Mouse (Mus musculus) heart, adult 2 months (tissue): Measurements from ENCODE around the gene Tubb5. TPM values are rescaled to one million over a fixed set of nuclear protein-coding genes. Genes with fewer than 3 reads are reported as not detected.

Source experiments
- DNase-seq, 2 experiments: peaks; one replicate each; pipeline ENCODE4 v3.0.0; 2021
- H3K27ac ChIP-seq: fragments of 200-600 bp; 2 replicates; pipeline ENCODE4 v1.8.1; 2022
- H3K27me3 ChIP-seq: fragments of 200-500 bp; 2 replicates; pipeline ENCODE4 v1.6.1; 2012; ENCODE audit warnings: mild to moderate bottlenecking, low read length, inconsistent platforms, mixed read lengths; ENCODE audit not compliant: control insufficient read depth, insufficient read depth
- H3K36me3 ChIP-seq: fragments of 200-500 bp; 2 replicates; pipeline ENCODE4 v1.6.1; 2012; ENCODE audit warnings: low read length, inconsistent platforms; ENCODE audit not compliant: control insufficient read depth, insufficient read depth
- H3K4me1 ChIP-seq: fragments of 200-500 bp; 2 replicates; pipeline ENCODE4 v1.6.1; 2011; ENCODE audit warnings: low read length; ENCODE audit not compliant: control insufficient read depth, insufficient read depth
- H3K4me3 ChIP-seq: fragments of 200-600 bp; 2 replicates; pipeline ENCODE4 v1.8.1; 2022
- H3K79me2 ChIP-seq: fragments of 200-500 bp; replicated peaks from 2 replicates; pipeline ENCODE4 v1.6.1; 2012; ENCODE audit warnings: mild to moderate bottlenecking, inconsistent platforms, low read length, moderate library complexity, mixed read lengths; ENCODE audit not compliant: control insufficient read depth, insufficient read depth
- H3K9ac ChIP-seq: fragments of 200-500 bp; 2 replicates; pipeline ENCODE4 v1.6.1; 2012; ENCODE audit warnings: low read depth, mild to moderate bottlenecking, control low read depth, inconsistent platforms, low read length, mixed read lengths
- CTCF ChIP-seq: fragments of 200-600 bp; IDR thresholded peaks from 2 replicates; pipeline ENCODE4 v1.8.1; 2022; ENCODE audit warnings: antibody characterized with exemption, mild to moderate bottlenecking, moderate library complexity
- EP300 ChIP-seq: fragments of 200-500 bp; IDR thresholded peaks from 2 replicates; pipeline ENCODE4 v1.6.1; 2011; ENCODE audit warnings: low read depth, low read length, control low read depth; ENCODE audit not compliant: insufficient read depth
- POLR2A ChIP-seq: fragments of 200-500 bp; IDR thresholded peaks from 2 replicates; pipeline ENCODE4 v1.6.1; 2011; ENCODE audit warnings: mild to moderate bottlenecking, low read depth, low read length, control low read depth; ENCODE audit not compliant: insufficient read depth
- WGBS: fragments of 180-500 bp; shearing (Covaris S2); methylation state at CpG from one replicate; pipeline ENCODE4 v1.1.7; 2018; 5-methylcytosine and 5-hydroxymethylcytosine counted together
- intact Hi-C: fragments of 180-260 bp; cut with DNase I; formaldehyde crosslinking; loops from one replicate; pipeline ENCODE4 v1.15.1; 2025
- long read RNA-seq: library from polyadenylated mRNA; stranded (forward); transcript quantifications from one replicate; pipeline ENCODE4 v2.0.0, GENCODE M21; 2021
- polyA plus RNA-seq: library from polyadenylated mRNA; depleted of rRNA; stranded (reverse); fragments of >200 nt; gene quantifications from 2 replicates; pipeline ENCODE4 v1.2.3, GENCODE M21; 2012; rRNA removed
- total RNA-seq, 2 experiments: library from RNA; stranded (reverse); gene quantifications; 2 replicates each; pipeline ENCODE4 v1.2.3; 2021

Tubb5 gene
- total RNA-seq, result 10 to 100 TPM; 83.0 to 90.1 TPM
- polyA plus RNA-seq, result 108 and 134 TPM in 2 replicates
- long read RNA-seq, transcript Tubb5-201 (4 exons, 2,649 nt), result major isoform, 76 of 78 reads
- long read RNA-seq, partial matches to known transcripts, result 0 of 78 reads
- long read RNA-seq, other reads (novel, unspliced or antisense), result 1 of 78 reads

- Histone ChIP-seq H3K9ac (peak within 1 kb of the TSS; percentile 89), H3K4me3 (peak within 1 kb of the TSS; percentile 72), H3K4me1 (peaks cover 12% of the 10 kb centered on the region), H3K27me3 (no peaks in the 10 kb centered on the region), H3K79me2 (no peaks in the 10 kb centered on the region), H3K36me3 (peaks cover 5% of the 10 kb centered on the region; the same call in 1 of the 2 replicates), H3K27ac (peak within 1 kb of the TSS; percentile 91)
- peak; percentile 96 to 98 for DNase-seq
- intact Hi-C loops, result loop anchor here (2.0 to 10.0 kb wide), 2 partner anchors 79 to 137 kb away; partner anchors contain the start of genes Gnl1, Mrps18b and Ppp1r10
- TF ChIP-seq EP300 (0 out of 2 replicates have a peak, but pooled peaks have one; percentile 67), POLR2A (peak; percentile 97), CTCF (no peak)
- 1% methylated on average over 29 of the region's 29 CpGs for WGBS
These were observed at the start of gene Tubb5 for GRCm38 (mm10) chr17:35838122-35838544. Gene Tubb5, minus strand, starts transcription at chr17:35838306.

GRCm38 (mm10) chr17:35887725-35888124 lies 49.6 kb upstream of the Tubb5 start:
- Histone ChIP-seq H3K9ac (no peak overlapping the region), H3K27ac (no peak overlapping the region), H3K4me3 (no peak overlapping the region), H3K36me3 (no peaks in the 10 kb centered on the region), H3K27me3 (no peaks in the 10 kb centered on the region), H3K79me2 (no peaks in the 10 kb centered on the region), H3K4me1 (no peaks in the 10 kb centered on the region)
- DNase-seq, result no peak
- intact Hi-C loops, result no loop called here
- TF ChIP-seq POLR2A (no peak), EP300 (no peak), CTCF (no peak)
- WGBS, result 86% methylated on average over 14 of the region's 17 CpGs

GRCm38 (mm10) chr17:35883777-35884176 lies 45.7 kb upstream of the Tubb5 start:
- H3K4me1 ChIP-seq, result peaks cover 3% of the 10 kb centered on the region
- H3K36me3 ChIP-seq, result no peaks in the 10 kb centered on the region
- intact Hi-C loops, result no loop called here
- WGBS, result 96% methylated on average over 14 of the region's 14 CpGs
- TF ChIP-seq CTCF, result no peak
- TF ChIP-seq EP300, result no peak
- no peak for TF ChIP-seq POLR2A
- no peak overlapping the region for H3K4me3 ChIP-seq
- no peaks in the 10 kb centered on the region for H3K27me3 ChIP-seq
- H3K9ac ChIP-seq, result no peak overlapping the region
- H3K27ac ChIP-seq, result no peak overlapping the region
- H3K79me2 ChIP-seq, result no peaks in the 10 kb centered on the region
- DNase-seq, result no peak

GRCm38 (mm10) chr17:35882924-35883323 lies 44.8 kb upstream of the Tubb5 start:
- Histone ChIP-seq H3K27me3 (no peaks in the 10 kb centered on the region), H3K36me3 (no peaks in the 10 kb centered on the region), H3K4me3 (no peak overlapping the region), H3K9ac (no peak overlapping the region), H3K27ac (no peak overlapping the region), H3K79me2 (no peaks in the 10 kb centered on the region), H3K4me1 (peaks cover 3% of the 10 kb centered on the region)
- DNase-seq, result no peak
- WGBS, result 87% methylated on average over 17 of the region's 17 CpGs
- TF ChIP-seq POLR2A (no peak), EP300 (no peak), CTCF (no peak)
- intact Hi-C loops, result no loop called here

GRCm38 (mm10) chr17:35879245-35880057 lies 41.3 kb upstream of the Tubb5 start, which contains the start of gene Dhx16:
Gene Dhx16, plus strand, starts transcription at chr17:35879819.
- H3K9ac ChIP-seq, result peak within 1 kb of the TSS; percentile 77
- H3K4me1 ChIP-seq, result peaks cover 3% of the 10 kb centered on the region
- H3K36me3 ChIP-seq, result 0 out of 2 replicates have a peak, but pooled peaks cover 2% of the 10 kb centered on the region
- TF ChIP-seq EP300, result peak; percentile 92
- TF ChIP-seq CTCF, result peak; percentile 92
- peak; percentile 73 for TF ChIP-seq POLR2A
- DNase-seq, result peak; percentile 96 to 97
- intact Hi-C loops, result loop anchor here (1.0 kb wide), 1 partner anchor 18 kb away; the partner anchor contains the start of gene 2310061I04Rik
- H3K79me2 ChIP-seq, result no peaks in the 10 kb centered on the region
- peak within 1 kb of the TSS; percentile 69 for H3K27ac ChIP-seq
- no peaks in the 10 kb centered on the region for H3K27me3 ChIP-seq
- peak within 1 kb of the TSS; percentile 88 for H3K4me3 ChIP-seq
- WGBS, result 5% methylated on average over 66 of the region's 66 CpGs

- WGBS, result 48% methylated on average over 6 of the region's 6 CpGs
- Histone ChIP-seq H3K4me1 (peaks cover 10% of the 10 kb centered on the region), H3K9ac (no peak overlapping the region), H3K79me2 (no peaks in the 10 kb centered on the region), H3K27me3 (no peaks in the 10 kb centered on the region), H3K36me3 (peaks cover 9% of the 10 kb centered on the region; the same call in 1 of the 2 replicates), H3K4me3 (no peak overlapping the region), H3K27ac (no peak overlapping the region)
- intact Hi-C loops, result no loop called here
- DNase-seq, result no peak
- TF ChIP-seq POLR2A, result no peak
- no peak for TF ChIP-seq CTCF
- TF ChIP-seq EP300, result no peak
These were observed 36.6 kb upstream of the Tubb5 start for GRCm38 (mm10) chr17:35874721-35875120.
